Mouse (Mus musculus): ENCODE results near the gene Ubald1. TPM values are rescaled to one million over a fixed set of nuclear protein-coding genes. Genes with fewer than 3 reads are reported as not detected.

Ubald1 gene
- total RNA-seq, 2 experiments from 2014 or later = 32.7 to 36.3 TPM

Other genes with a start within 250 kb of the Ubald1 start
- gene Vasn, start 240.4 kb downstream of the Ubald1 start, total RNA-seq (2021) = 10 to 100 TPM; 15.7 to 18.8 TPM
- 10 to 100 TPM; 78.6 to 83.5 TPM for gene Dnaja3, start 240.3 kb downstream of the Ubald1 start, total RNA-seq (2021)
- 10 to 100 TPM; 32.8 to 42.6 TPM for gene Coro7, start 200.5 kb downstream of the Ubald1 start, total RNA-seq (2021)
- gene Nmral1, start 161.0 kb downstream of the Ubald1 start, total RNA-seq (2021) = 10 to 100 TPM; 21.1 to 21.6 TPM
- gene Hmox2, start 154.0 kb downstream of the Ubald1 start, total RNA-seq (2021) = 100 to 1,000 TPM in 1 of 2 experiments, 10 to 100 TPM in 1; 90.9 to 103 TPM
- gene Cdip1, start 90.0 kb downstream of the Ubald1 start, total RNA-seq (2021) = 100 to 1,000 TPM; 144 to 161 TPM
- under 1 TPM in 1 of 2 experiments, not detected in 1; 0.11 TPM for gene 4930562C15Rik, start 44.9 kb downstream of the Ubald1 start, total RNA-seq (2021)
- gene Mgrn1, start 5.9 kb upstream of the Ubald1 start, total RNA-seq (2021) = 10 to 100 TPM; 91.7 to 96.1 TPM
- gene Nudt16l1, start 58.4 kb upstream of the Ubald1 start, total RNA-seq (2021) = 100 to 1,000 TPM; 105 to 110 TPM
- gene Anks3, start 83.9 kb upstream of the Ubald1 start, total RNA-seq (2021) = 10 to 100 TPM; 51.9 to 60.5 TPM
- gene Sept12, start 117.5 kb upstream of the Ubald1 start, total RNA-seq (2021) = under 1 TPM in 1 of 2 experiments, not detected in 1; 0.22 TPM
- gene Smim22, start 127.0 kb upstream of the Ubald1 start, total RNA-seq (2021) = 1 to 10 TPM in 1 of 2 experiments, not detected in 1; 2.2 TPM
- 10 to 100 TPM; 54.6 to 55.0 TPM for gene Rogdi, start 133.2 kb upstream of the Ubald1 start, total RNA-seq (2021)
- gene Glyr1, start 169.5 kb upstream of the Ubald1 start, total RNA-seq (2021) = 100 to 1,000 TPM; 110 to 111 TPM
- 10 to 100 TPM; 41.2 to 43.4 TPM for gene Ubn1, start 169.7 kb upstream of the Ubald1 start, total RNA-seq (2021)

All from adrenal gland, postnatal 4 days (tissue).